Comparison of ENCODE assay signal across 10 mouse cellular contexts in genomic region chr1:186145444-186145843, GRCm38 (mm10). TPM values are rescaled to one million over a fixed set of nuclear protein-coding genes. Genes with fewer than 3 reads are reported as not detected.
DNase-seq lines count a peak whose midpoint lies in the region; ATAC-seq lines count a peak whose summit lies in the region.
"Had no signal": no experiment of that assay in that cellular context is flagged by ENCODE, and none has a peak within 500 bp of the region (broad histone marks: within the 10 kb centered on the region; RNA-seq: fewer than 3 reads in every experiment).

No protein-coding gene starts in this region.

- no peak overlapping the region for H3K4me3 ChIP-seq in heart, embryonic 10.5 days
- no peak overlapping the region for H3K4me3 ChIP-seq in embryonic facial prominence, embryonic 12.5 days

- peak; percentile 67; the same call in 1 of the 2 replicates for ATAC-seq in embryonic facial prominence, embryonic 12.5 days (ENCODE audit: insufficient number of reproducible peaks, insufficient read depth, low FRiP score, low TSS enrichment)
- ATAC-seq: liver, postnatal 0 days had no signal

- H3K27me3 ChIP-seq in heart, embryonic 10.5 days (ENCODE audit: insufficient read depth, poor library complexity, severe bottlenecking) = no peaks in the 10 kb centered on the region
- no peaks in the 10 kb centered on the region for H3K27me3 ChIP-seq in embryonic facial prominence, embryonic 12.5 days

- H3K27ac ChIP-seq in heart, embryonic 10.5 days = no peak overlapping the region
- peak overlapping the region; percentile 3; the same call in 1 of the 2 replicates for H3K27ac ChIP-seq in embryonic facial prominence, embryonic 12.5 days

- H3K36me3 ChIP-seq in heart, embryonic 10.5 days = no peaks in the 10 kb centered on the region
- H3K36me3 ChIP-seq in embryonic facial prominence, embryonic 12.5 days = no peaks in the 10 kb centered on the region

- H3K9me3 ChIP-seq in heart, embryonic 10.5 days = no peaks in the 10 kb centered on the region
- no peaks in the 10 kb centered on the region for H3K9me3 ChIP-seq in embryonic facial prominence, embryonic 12.5 days

- WGBS in heart, embryonic 10.5 days = 51% methylated on average over 6 of the region's 6 CpGs
- 30% methylated on average over 6 of the region's 6 CpGs for WGBS in embryonic facial prominence, embryonic 12.5 days

- no peak overlapping the region for H3K9ac ChIP-seq in embryonic facial prominence, embryonic 12.5 days
- H3K9ac ChIP-seq: liver, postnatal 0 days had no signal

- H3K4me2 ChIP-seq in embryonic facial prominence, embryonic 12.5 days (replicated peaks) = 0 out of 2 replicates have a peak overlapping the region, but pooled peaks have one; percentile 12

- no peaks in the 10 kb centered on the region for H3K4me1 ChIP-seq in heart, embryonic 10.5 days
- H3K4me1 ChIP-seq in embryonic facial prominence, embryonic 12.5 days = 0 out of 2 replicates have a peak, but pooled peaks cover 8% of the 10 kb centered on the region

- DNase-seq in heart, adult 9 months (ENCODE audit: low spot score in 2 of 2) = peak; percentile 18 to 30
- no peak for DNase-seq in heart, embryonic 10.5 days (ENCODE audit: low spot score)
- DNase-seq in NIH3T3 (ENCODE audit: low read depth) = peak; percentile 22
- DNase-seq in lung, postnatal 10 days = peak; percentile 16
- no peak for DNase-seq in gastrocnemius, postnatal 10 days
- DNase-seq in spleen, adult 18-20 months = no peak
- DNase-seq: liver, postnatal 0 days; right cerebral cortex, postnatal 14 days; thymus, adult 18-20 months had no signal

RNA-seq across cellular contexts. Expression of gene Lyplal1, which starts 28.3 kb away (rescaled TPM):
- polyA plus RNA-seq in heart, embryonic 10.5 days (2016; fragmentation: Nextera tagmentation; extraction: Ambion mirVana) = 15.2 and 17.8 TPM in 2 replicates
- 17.8 and 18.9 TPM in 2 replicates for polyA plus RNA-seq in embryonic facial prominence, embryonic 12.5 days (2016; fragmentation: Nextera tagmentation; extraction: Ambion mirVana)
- 1 to 10 TPM; 5.4 to 6.2 TPM for total RNA-seq in gastrocnemius, postnatal 10 days (2021)

Comparison
In these comparisons a context has a peak if more than half of its experiments do, and no peak if none do; other contexts are left out.
1. DNase-seq: peak in heart, adult 9 months (2 of 2), NIH3T3 (single experiment) and lung, postnatal 10 days (single experiment); none in heart, embryonic 10.5 days (single experiment), gastrocnemius, postnatal 10 days (single experiment) and spleen, adult 18-20 months (0 of 2).